Mouse (Mus musculus) bone marrow, adult 2 months (tissue): ENCODE measurements around the gene Tmem200a.

Experiments used
- CTCF ChIP-seq: fragments of 200-500 bp; IDR thresholded peaks from 2 replicates; pipeline ENCODE4 v1.5.1; 2011; ENCODE audit warnings: low read length, control low read depth; ENCODE audit not compliant: control insufficient read depth, insufficient read depth
- POLR2A ChIP-seq: fragments of 200-500 bp; IDR thresholded peaks from 2 replicates; pipeline ENCODE4 v1.6.1; 2011; ENCODE audit warnings: low read depth, mild to moderate bottlenecking, control low read depth, low read length, borderline replicate concordance; ENCODE audit not compliant: control insufficient read depth

GRCm38 (mm10) chr10:25876809-25877208, 202.0 kb downstream of the Tmem200a start:
- no peak for TF ChIP-seq CTCF
- no peak for TF ChIP-seq POLR2A
